Mouse (Mus musculus) left cerebral cortex, postnatal 36 days (tissue): ENCODE results near the gene Szt2. TPM values are rescaled to one million over a fixed set of nuclear protein-coding genes. Genes with fewer than 3 reads are reported as not detected.

ENCODE experiments used
- DNase-seq, 2 experiments: peaks; one replicate each; pipeline ENCODE4 v3.0.0; 2021 to 2022; ENCODE audit warnings: low spot score in 2 of 2, mixed read lengths in 1 of 2
- intact Hi-C: fragments of 180-260 bp; cut with DNase I; formaldehyde crosslinking; loops from one replicate; pipeline ENCODE4 v1.15.1; 2025
- total RNA-seq, 2 experiments: library from RNA; stranded (reverse); gene quantifications; 2 replicates each; pipeline ENCODE4 v1.2.3; 2021

Szt2 gene
- total RNA-seq, 2 experiments from 2014 or later = 30.0 to 46.8 TPM

DNA sequence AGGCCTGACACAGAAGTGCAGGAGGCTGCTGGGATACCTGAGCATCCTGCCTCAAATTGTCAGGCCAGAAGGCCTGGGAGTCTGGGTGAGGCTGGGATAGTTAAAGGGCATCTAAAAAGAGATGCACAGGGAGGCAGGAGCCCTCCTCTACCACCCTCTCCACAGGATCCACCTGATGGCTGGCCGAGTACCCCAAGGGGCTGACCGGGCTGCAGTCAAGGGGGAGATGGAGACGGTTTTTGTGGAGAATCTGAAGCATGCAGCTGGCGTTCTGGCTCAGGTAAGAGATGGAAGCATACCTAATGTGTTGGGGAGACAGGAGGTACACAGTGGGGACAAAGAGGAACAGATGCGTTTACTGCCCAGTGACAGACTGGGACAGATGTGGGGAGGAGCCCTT, 47.6 kb downstream of the Szt2 start:
- no peak for DNase-seq
- intact Hi-C loops = no loop called here

DNA sequence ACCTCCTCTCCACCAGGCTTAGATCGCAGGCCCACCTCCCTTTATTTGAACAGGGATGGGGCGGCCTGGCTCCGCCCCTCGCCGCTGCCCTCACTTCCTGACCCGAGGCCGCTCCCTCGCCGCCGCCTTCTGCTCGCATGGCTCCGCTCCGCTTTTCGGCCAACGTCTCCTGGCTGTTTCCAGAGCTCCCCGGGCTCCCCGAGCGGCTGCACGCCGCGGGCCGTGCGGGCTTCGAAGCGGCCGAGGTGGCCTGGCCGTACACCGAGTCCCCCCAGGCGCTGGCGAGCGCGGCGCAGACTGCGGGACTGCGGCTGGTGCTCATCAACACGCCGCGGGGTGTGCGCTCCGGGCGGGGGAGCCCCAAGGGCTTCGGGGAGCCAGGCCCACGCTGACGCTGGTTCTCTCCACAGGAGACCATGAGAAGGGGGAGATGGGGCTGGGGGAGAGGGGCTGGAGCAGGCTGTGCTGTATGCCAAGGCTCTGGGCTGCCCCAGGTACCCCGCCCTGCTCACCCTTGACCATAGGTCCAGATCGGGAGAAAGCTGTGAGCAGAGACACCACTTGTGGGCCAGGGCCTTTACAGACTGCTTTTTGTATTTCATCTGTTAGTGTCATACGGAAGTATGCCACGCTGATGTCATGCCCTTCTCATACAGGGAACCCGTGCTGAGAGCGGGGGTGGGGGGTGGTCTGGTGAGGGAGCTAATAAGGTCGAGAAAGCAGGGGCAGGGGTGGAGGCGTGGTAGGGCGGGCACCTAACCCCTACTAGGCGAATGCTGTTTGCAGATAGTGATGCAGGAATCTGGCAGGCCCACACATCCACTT, 49.0 kb downstream of the Szt2 start:
- peak; percentile 56 to 70 for DNase-seq
- intact Hi-C loops = no loop called here

DNA sequence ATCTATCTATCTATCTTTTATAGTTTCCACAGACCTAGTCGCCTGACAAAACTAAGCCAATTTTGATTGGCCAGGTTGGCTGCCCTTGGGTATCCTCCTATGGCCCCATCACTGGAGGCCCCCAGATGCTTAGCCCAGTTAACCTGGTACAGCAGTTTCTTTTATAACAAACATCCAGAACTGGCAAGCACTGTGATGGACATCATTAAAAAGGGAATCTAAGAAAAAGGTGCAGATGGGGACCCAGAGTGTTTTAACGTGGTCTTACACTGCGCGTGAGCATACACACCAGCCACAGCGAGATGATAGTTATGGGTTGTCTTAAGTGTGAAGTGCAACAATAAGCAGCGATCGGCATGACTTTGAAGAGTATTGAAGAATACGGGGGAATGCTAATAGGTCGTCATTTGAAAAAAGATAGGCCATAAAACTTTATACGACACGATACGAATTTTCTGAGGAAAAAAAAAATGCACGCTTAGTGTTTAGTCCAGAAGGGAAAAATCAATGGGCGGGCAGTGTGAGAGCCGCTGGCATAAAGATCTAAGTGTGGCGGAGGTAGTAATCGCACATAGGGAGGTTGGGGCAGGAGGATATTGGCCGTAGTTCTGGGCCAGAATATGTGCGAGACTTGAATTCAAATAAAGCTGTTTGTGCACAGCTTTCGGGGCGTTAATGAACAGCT, 49.7 kb downstream of the Szt2 start:
- no peak for DNase-seq
- intact Hi-C loops = no loop called here

DNA sequence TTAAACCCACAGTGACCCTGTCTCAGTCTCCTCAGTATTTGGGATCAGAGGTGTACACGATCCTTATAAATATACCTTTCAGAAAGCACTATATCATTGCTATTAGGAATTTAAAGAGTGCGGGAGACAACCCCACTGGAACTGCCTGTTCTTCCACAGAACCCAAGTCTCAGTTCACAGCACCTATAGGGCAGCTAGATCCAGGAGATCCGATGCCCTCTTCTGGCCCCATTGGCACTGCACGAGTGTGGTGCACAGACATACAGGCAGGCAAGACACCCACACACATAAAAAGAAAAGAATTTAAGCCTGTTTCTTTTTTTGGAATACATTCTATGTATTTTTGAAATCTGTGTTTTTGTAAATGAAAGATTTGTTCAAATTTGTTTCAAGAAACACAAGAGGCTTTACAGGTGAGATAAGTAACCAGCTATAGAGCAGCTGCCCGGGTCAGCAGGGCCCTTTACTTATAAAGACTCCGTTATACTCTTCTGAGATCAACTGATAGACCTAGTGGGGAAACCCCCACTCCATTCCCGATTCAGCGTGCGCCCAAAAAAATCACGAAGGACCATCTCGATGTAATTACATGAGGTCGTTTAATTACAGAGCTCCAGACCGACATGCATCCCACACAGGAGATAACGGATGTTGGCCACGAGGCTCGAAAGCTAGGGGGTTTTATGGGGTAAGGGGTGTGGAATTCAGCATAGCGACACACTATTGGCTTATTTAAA, 50.7 kb downstream of the Szt2 start:
- DNase-seq = no peak
- intact Hi-C loops = no loop called here

DNA sequence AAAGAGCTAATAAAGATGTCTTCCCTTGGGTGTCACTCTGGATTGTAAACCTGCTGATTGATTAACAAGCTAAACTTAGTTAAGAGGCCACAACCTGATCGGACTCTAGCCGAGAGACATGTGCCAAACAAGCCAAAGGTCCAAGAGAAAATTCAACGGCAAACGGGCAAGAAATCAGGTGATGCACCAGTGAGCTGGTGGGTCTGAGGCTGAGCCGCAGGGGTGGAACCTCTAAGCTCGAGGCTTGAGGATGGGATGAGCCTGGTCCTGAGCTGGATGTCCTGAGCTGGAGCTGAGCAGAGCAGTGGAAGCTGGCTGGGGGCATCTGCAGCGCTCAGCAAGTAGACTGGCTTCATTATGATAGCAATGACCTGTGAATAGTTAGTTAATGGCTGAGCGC, 51.6 kb downstream of the Szt2 start:
- no peak for DNase-seq
- intact Hi-C loops = no loop called here

DNA sequence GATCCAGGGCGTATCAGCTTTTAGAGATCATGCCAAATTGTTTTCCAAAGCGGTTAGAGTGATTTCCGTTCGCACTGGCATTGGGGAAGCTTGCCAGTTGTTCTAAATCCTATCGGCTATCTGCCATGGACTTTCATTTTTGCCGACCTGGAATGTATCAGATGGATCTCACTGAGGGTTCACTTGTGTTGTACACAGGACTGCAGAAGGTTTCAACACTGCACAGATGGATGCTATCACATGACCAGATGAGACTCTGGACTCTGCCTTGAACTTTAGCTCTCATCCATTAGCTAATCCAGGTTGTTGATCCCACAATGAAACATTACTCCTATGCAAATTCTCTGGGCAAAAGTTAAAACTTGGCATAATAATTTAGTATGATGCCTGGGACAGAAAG, 52.3 kb downstream of the Szt2 start:
- no peak for DNase-seq
- intact Hi-C loops = no loop called here

DNA sequence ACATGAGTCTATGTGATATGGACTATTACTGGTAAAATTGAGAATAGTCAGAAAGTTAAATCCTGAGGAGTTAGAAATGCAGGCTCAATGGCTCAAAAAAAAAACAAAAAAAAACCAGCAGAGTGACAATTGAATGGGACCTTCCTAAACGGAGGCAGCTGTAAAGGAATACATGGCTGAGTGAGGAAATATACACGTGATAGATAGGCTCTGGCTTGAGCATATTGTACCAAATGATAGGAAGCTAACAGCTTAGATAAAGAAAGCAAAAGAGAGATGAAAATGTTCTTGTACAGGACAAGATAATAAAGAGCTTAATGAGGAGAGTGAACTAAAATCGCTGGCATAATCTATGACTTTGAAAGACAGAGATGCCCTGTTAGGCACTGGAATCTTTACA, 54.8 kb downstream of the Szt2 start:
- no peak for DNase-seq
- intact Hi-C loops = no loop called here

DNA sequence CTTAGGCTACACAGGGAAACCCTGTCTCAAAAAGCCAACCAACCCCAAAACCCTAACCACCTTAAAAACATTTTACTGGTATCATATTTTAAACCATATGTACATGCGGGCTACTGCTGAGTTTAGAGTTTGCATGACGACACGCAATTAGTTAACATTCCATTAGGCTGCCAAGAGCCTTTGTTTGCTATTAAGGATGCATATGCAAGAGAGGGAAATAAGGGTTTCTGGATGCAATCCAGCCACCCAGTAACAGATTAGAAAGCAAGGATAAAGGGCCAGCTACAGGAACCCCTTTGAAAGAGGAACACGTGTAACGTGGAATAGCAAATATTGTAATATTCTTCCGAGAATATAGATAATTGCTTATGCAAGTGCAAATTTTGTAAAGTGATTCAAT, 55.4 kb downstream of the Szt2 start:
- no peak for DNase-seq
- intact Hi-C loops = no loop called here

DNA sequence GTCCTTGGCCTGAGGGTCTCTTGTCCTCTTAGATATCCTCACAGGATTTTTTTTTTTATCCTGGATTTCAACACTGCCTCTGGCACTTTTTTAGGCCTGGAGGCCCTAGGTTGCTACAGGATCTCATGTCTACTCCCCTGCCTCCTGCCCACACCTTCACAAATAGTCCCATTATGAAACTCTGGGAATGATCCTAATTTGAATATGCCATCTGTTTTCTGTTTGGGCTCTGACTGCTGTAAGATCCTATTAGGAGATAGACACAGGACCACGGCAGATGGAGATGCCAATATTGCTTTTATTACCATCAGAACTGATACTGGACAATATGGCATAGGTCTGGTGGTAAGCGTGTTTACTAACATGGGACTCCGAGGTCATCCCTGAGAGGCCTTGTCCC, 57.2 kb downstream of the Szt2 start:
- no peak for DNase-seq
- intact Hi-C loops = no loop called here

DNA sequence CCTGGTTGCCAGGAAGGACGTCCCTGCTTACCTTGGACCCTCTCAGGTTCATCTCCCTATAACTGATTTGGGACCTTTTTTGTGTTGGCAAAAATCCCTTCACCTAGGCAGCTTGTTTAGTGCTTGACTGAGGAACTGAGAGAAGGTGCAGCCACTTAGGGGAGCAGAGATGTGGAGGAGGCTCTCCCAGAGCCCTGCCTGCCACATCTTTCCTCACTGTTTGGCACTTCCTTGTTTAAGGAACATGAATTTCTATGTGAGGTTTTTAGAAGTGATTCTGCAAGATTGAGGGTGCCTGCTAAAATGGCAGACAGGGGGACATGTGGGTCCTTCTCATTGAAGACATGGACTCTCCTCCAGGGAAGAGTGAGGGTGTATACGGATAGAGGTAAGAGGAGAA, 58.2 kb downstream of the Szt2 start:
- intact Hi-C loops = no loop called here

DNA sequence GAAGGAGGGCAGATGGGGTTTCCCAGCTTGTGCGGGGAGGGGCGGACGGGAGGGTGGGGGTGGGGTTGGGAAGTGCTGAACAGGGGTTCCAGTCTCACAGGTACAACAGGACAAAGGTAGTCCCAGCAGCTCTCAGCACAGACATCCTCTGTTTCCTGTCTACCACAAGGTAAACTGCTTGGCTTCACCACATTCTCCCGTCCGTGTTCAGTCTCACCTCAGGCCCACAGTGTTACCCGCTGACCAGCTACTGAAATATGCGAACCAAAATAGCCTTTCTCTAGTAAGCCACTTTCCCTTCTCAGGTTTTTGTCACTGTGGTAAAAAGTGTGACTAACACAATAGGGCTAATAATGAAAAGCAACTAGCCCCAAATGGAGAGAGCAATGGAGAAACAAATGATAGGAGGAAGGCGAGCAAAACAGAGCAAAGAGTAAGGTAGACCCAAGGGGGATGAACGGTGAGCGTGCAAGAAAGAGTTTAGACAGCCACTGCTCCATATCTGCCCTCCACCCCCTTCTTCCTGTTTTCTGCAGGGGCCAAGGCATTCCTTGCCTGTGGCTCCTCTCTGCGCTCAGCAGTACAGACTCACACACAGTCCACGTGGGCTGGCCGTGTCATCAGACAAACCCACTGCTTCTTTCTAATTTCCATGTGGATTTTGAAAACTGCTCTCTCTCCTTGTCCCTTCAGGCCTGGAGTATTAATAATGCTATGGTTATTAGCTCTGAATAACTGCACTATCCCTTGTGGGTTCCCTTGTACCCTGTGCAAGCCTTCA, 61.4 kb downstream of the Szt2 start:
- no peak for DNase-seq
- intact Hi-C loops = no loop called here

More for the DNA sequence above, 58.2 kb downstream of the Szt2 start:
- DNase-seq = no peak

DNA sequence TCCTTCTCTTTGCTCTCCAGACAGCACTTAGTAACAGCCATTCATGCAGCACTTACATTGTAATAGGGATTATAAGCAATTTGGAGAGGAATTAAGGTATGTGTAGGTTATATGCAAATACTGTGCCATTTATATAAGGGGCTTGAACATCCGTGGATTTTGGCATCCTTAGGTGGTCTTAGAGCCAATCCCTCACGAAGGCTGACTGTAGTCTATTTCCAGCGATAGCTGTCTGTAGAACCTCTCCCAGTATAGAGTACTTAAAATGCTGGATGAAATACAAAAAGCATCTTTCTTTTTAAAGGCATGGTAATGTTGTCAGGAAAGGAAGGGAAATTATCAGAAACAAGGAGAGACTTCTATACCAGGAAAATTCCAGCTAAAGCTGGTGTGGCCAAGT, 67.6 kb downstream of the Szt2 start:
- intact Hi-C loops = no loop called here
- no peak for DNase-seq

DNA sequence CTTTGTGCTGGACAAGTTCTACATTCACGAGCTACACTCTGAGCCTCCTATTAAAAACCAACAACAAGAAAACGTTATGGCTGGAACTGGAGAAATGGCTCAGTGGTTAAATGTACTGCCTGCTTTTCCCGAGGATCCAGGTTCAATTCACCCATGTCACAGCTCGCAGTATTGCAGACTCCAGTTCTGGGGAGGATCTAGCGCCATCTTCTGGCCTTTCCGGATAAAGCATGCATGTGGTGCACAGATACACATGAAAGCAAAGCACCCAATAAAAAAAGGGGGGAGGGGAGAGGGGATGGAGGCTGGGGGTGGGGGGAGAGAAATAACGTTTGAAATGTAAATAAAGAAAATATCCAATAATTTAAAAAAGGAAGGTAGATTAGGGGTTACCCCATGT, 72.4 kb downstream of the Szt2 start:
- DNase-seq = no peak
- intact Hi-C loops = no loop called here

DNA sequence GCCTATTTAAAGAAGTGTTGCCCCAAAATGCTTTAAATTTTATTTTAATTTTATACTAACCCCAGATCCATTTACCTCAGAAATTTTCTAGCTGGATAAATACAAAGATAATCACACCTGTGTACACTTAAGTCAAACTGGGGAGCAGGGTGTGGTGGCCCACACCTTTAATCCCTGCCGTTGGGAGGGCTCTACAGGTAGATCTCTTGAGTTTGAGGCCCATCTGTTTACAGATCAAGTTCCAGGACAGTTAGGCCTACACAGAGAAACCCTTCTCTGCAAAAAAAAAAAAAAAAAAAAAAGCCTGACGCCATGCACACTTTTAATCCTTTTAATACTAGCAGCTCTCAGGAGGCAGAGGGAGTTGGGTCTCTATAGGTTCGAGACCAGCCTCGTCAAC, 73.1 kb downstream of the Szt2 start:
- no peak for DNase-seq

DNA sequence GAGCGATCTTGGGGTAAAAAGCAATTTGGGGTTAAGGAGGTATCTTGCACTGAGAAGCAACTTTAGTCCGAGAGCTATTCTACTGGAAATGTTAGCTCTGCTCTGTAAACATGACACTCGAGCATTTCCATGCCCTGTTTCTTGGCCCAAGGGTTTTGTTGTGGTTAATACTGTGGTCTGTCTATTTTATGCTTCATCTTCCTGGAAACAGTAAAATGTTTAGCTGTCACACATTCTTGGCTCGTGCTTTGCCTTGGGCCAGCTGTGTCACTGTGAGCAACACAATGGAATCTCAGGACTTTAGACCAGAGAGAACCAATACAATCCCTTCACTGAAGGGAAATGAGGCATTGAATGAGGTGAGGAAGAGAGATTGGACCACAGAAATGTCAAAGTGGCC, 77.3 kb downstream of the Szt2 start:
- no peak for DNase-seq
- intact Hi-C loops = no loop called here

More for the DNA sequence above, 73.1 kb downstream of the Szt2 start:
- intact Hi-C loops = no loop called here

DNA sequence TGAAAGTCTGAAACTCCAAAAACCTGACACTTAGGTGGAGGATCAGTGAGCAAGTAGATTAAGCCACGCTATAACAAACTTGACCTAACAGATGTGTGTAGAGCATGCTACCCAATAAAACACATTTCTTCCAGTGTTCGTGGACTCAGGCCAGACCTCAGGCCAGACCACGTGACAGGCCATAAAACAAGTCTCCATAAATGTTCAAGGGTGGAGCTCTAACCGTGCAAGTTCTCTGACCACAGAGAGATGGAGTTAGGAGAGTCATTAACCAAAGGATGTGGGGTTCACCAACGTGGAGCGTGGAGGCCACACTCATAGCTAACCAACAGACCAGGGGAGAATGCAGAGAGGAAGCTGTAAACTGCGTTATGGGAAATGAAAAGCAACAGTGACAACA, 82.6 kb downstream of the Szt2 start:
- intact Hi-C loops = no loop called here
- no peak for DNase-seq

DNA sequence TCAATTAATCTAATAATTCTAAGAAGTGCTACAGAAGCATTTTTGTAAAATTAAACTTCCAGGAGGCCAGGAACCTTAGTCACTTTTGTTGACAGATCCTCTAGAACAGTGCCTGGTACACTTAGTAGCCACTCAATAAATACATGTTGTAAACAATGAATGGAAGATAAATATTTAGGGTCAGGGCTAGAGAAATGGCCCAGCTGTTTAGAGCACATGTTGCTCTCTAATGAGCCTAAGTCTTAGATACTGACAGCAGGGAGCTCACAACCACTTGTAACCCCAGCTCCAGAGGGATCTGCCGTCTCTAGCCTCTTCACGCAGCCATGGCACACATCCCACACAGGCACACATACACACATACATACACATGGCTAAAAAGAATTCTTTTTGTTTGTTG, 88.4 kb downstream of the Szt2 start:
- DNase-seq = no peak
- intact Hi-C loops = no loop called here

DNA sequence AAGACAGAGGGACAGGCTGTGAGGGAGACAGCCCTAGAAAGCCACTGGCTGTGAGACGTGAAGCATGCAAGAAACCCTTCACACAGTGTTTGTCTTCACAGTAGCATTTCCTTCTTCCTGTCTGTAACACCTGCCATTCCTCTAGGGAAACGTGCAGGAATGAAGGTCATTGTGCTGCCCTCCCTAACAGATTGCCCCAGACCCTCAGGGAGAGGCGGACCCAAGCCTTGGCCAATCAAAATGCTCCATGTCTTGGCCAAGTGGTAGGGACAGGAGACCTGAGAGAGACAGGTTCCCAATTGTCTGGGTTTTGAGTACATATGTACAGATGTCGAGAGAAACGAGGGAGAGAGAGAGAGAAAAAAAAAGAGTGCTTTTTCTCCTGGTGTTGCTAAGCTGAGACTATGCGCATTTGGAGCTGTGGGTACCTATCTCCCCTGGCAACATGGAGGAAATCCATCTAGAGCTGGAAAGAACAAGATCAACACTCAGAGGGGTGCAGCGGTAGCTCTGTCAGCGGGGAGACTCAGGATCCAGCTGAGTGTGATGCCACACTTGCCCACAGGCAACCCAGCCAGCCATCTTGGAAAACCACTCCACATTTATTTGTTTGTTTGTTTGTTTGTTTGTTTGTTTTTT, 89.2 kb downstream of the Szt2 start:
- no peak for DNase-seq
- intact Hi-C loops = no loop called here

DNA sequence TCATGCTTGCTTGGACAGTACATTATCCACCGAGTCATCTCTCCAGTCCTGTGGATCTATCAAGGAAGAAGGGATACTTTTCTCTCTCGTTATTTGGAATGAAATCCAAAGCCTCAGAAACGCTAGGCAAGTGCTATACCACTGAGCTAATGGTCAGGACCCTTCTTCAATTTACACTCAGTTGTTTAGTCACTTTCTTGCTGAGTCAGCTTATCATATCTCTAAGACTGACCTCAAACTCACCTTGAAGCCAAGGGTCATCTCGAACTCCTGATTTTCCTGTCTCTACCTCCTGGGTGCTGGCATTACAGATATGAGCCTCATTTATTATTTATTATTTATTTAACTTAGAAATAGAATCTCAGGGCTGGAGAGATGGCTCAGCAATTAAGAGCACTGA, 92.4 kb downstream of the Szt2 start:
- intact Hi-C loops = no loop called here

DNA sequence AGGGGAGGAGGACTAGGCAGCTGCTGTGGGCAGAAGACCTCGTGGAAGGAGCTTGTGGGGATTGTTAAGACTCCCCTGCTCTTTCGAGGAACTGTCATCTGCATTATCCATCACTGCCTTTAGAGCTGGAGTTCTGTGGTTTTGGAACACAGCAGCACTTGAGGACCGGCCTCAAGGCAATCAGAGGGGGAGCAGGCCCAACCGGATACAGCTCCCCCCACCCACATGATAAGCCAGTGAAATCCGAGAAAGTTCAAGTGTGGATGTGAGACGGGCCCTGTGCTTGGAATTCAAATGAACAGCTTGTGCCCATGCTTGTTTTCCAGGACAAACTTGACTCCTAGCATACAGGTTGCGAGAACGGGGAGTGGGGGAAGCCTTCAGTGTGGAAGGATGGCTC, 93.8 kb downstream of the Szt2 start:
- no peak for DNase-seq

More for the DNA sequence above, 92.4 kb downstream of the Szt2 start:
- no peak for DNase-seq

More for the DNA sequence above, 93.8 kb downstream of the Szt2 start:
- intact Hi-C loops = no loop called here
